Mouse (Mus musculus) monocyte, adult 5-6 weeks (primary cell): Measurements from ENCODE around the gene Cst8. TPM values are rescaled to one million over a fixed set of nuclear protein-coding genes. Genes with fewer than 3 reads are reported as not detected.

ENCODE experiments used
- total RNA-seq: library from RNA; stranded (forward); fragments of 200-1000, 200-491, 200-594 nt; gene quantifications from 3 replicates; pipeline ENCODE4 v1.2.3, GENCODE M21; 2017

The Cst8 gene
- total RNA-seq, 1 experiment from 2014 or later = not detected

Other genes with a start within 250 kb of the Cst8 start
- 17.6 to 24.0 TPM (median 23.1 TPM) in 3 replicates for gene Nxt1, start 126.2 kb upstream of the Cst8 start, total RNA-seq
- gene Gzf1, start 117.8 kb upstream of the Cst8 start, total RNA-seq = 24.9 to 31.9 TPM (median 29.6 TPM) in 3 replicates
- gene Napb, start 66.3 kb upstream of the Cst8 start, total RNA-seq = 0.32 to 0.78 TPM (median 0.57 TPM) in 3 replicates
- gene Cstl1, start 48.4 kb upstream of the Cst8 start, total RNA-seq = not detected in 3 replicates
- gene Cst11, start 27.3 kb upstream of the Cst8 start, total RNA-seq = not detected in 3 replicates
- gene 8030411F24Rik, start 16.8 kb upstream of the Cst8 start, total RNA-seq = not detected in 3 replicates
- gene Cst12, start 9.4 kb upstream of the Cst8 start, total RNA-seq = not detected in 3 replicates
- 1.6 TPM in 1 of 3 replicates, not detected in the others for gene Cst13, start 21.3 kb downstream of the Cst8 start, total RNA-seq
- gene Cst9, start 36.4 kb downstream of the Cst8 start, total RNA-seq = not detected in 3 replicates
- not detected in 3 replicates for gene 9230104L09Rik, start 66.3 kb downstream of the Cst8 start, total RNA-seq
- gene Cst3, start 76.9 kb downstream of the Cst8 start, total RNA-seq = 977 to 1,560 TPM (median 1,517 TPM) in 3 replicates
- not detected in 3 replicates for gene Gm1330, start 204.5 kb downstream of the Cst8 start, total RNA-seq
- gene Gm10750, start 218.5 kb downstream of the Cst8 start, total RNA-seq = not detected in 3 replicates